Mouse (Mus musculus) T-helper 1 cell (primary cell): ENCODE data around the gene Zbtb2.

Experiments
- in situ Hi-C: fragments of 300-600 bp; cut with MboI, MseI; formaldehyde crosslinking; loops from one replicate; pipeline ENCODE4 v1.15.1; 2025; ENCODE audit warnings: high pct_unique_total_duplicates

Gene Zbtb2

GRCm38 (mm10) chr10:4386609-4387591 lies 1.0 kb downstream of the Zbtb2 start:
- in situ Hi-C loops = no loop called here

DNA sequence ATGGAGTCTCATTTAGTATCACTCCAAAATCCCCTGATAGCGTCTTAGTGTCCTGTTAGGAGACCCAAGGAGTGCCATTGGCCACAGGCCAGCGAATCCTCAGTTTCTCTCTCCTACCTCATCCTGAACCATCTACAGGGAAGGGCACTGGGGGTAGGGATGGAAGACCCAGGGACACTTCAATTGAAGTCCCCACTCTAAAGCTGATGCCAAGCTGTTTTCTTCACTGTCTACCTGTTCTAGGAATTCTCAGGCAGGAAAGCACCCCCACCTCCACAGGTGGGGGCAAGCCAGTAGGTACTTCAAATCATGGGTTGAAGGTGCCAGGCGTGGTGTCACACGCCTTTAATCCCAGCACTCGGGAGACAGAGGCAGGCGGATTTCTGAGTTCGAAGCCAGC lies 3.7 kb downstream of the Zbtb2 start:
- in situ Hi-C loops = no loop called here

- in situ Hi-C loops = no loop called here
Measured at GRCm38 (mm10) chr10:4380748-4381147, 7.2 kb downstream of the Zbtb2 start.

DNA sequence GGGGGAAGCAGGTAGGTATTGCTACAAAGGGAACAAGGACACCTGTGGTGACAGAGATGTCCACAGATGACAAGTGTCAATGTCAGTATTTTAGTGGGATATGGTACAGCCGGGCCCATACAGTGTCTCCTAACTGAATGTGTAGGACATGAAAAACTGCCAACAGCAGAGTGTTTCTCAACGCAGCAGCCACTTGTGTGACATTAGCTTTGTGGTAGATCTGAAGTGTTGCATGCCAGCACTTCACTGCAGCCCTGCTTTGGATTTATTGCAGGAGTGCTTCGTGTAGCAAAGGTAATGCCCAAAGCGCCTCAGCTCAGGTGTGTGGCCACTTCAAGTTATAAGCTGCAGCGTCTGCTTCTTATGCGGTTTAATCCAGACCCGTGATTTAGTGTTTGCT lies 11.0 kb downstream of the Zbtb2 start:
- in situ Hi-C loops = no loop called here

- in situ Hi-C loops = no loop called here
Measured at GRCm38 (mm10) chr10:4376461-4376860, 11.4 kb downstream of the Zbtb2 start.

- in situ Hi-C loops = no loop called here
Measured at GRCm38 (mm10) chr10:4375267-4375666, 12.6 kb downstream of the Zbtb2 start.

DNA sequence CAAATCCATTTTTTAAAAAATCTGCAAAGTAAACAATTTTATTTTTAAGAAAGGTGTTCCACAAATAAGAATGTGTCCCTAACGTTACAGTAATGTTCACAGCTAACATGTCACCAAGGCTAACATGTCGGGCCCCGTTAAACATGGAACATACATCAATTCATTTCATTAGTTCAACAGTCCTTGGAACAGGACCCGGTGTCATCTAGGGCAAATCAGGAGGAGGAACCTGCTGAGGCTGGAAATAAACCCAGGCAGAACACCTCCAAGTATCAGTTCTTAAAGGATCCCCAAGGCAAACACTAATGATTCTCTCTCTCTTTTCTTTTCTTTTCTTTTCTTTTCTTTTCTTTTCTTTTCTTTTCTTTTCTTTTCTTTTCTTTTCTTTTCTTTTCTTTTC lies 13.2 kb downstream of the Zbtb2 start:
- in situ Hi-C loops = no loop called here

DNA sequence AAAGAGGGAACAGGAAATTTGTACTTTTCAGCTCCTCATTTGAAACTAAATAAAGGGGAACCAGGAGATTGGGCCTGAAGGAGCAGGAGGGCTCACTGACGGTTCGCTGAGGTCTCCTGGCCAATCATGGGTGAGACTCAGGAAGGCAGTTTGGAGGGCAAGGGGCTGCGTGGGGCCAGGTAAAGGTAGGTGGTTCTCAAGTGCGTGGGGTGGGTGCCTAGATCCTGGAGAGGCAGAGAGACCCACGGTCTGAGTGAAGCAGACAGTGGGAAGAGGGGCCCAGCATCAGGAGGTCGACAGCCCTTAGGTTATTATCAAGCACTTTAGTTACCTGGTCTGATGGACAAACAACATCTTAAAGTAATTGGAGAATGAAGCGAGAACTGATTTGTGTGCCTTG lies 13.7 kb downstream of the Zbtb2 start:
- in situ Hi-C loops = no loop called here

DNA sequence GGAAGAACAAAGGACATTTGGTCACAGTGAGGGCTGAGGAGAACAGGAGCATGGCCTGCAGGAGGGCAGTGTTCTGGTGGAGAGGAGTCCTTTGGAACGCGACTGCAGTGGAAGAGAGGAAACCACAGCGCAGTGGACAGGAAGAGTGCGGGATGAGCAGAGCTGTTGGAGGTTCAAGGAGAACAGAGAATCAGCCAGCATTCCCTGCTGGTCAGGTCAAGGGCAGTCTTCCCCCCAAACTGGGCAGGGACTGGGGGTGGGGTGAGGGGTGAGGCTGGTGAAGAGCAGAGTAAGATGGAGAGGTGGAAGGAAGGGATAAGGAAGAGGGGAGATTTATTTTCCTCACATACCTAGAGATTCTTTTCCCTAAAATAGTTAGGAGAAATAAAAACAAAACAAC lies 14.3 kb downstream of the Zbtb2 start:
- in situ Hi-C loops = no loop called here

DNA sequence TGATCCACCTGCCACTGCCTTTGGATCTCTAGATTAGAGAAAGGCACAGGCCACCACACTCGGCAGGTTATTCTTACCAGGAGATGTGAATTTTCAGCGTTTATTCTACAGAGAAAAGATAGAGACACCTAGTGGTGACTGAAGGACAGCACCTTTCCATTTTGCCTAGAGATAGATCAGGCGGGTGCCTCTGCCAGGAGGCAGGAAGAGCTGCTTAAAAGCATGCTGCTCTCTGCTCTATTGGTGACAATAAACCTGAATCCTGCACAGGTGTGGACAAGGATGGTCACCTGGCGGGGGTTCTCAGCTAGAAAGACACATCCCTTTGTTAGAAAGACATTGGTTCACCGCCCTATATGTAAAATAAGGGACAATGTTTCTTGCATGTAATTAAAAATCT lies 15.9 kb downstream of the Zbtb2 start:
- in situ Hi-C loops = no loop called here

GRCm38 (mm10) chr10:4370105-4370504 lies 17.8 kb downstream of the Zbtb2 start:
- in situ Hi-C loops = no loop called here

GRCm38 (mm10) chr10:4364618-4365017 lies 23.3 kb downstream of the Zbtb2 start:
- in situ Hi-C loops = no loop called here

DNA sequence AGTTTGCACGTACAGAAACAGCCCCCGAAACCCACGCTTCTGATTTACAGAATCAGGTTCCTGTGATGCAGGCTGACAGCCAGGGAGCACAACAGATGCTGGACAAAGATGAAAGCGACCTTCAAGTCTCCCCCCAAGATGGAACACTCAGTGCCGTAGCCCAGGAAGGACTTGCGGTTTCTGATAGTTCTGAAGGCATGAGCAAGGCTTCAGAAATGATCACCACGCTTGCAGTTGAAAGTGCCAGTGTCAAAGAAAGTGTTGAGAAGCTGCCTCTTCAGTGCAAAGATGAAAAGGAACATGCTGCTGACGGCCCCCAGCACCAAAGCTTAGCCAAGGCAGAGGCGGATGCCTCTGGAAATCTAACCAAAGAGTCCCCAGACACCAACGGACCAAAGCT lies 30.5 kb downstream of the Zbtb2 start:
- in situ Hi-C loops = no loop called here

- in situ Hi-C loops = no loop called here
Measured at GRCm38 (mm10) chr10:4356640-4357039, 31.3 kb downstream of the Zbtb2 start.

- in situ Hi-C loops = no loop called here
Measured at GRCm38 (mm10) chr10:4355882-4356451, 31.9 kb downstream of the Zbtb2 start.

DNA sequence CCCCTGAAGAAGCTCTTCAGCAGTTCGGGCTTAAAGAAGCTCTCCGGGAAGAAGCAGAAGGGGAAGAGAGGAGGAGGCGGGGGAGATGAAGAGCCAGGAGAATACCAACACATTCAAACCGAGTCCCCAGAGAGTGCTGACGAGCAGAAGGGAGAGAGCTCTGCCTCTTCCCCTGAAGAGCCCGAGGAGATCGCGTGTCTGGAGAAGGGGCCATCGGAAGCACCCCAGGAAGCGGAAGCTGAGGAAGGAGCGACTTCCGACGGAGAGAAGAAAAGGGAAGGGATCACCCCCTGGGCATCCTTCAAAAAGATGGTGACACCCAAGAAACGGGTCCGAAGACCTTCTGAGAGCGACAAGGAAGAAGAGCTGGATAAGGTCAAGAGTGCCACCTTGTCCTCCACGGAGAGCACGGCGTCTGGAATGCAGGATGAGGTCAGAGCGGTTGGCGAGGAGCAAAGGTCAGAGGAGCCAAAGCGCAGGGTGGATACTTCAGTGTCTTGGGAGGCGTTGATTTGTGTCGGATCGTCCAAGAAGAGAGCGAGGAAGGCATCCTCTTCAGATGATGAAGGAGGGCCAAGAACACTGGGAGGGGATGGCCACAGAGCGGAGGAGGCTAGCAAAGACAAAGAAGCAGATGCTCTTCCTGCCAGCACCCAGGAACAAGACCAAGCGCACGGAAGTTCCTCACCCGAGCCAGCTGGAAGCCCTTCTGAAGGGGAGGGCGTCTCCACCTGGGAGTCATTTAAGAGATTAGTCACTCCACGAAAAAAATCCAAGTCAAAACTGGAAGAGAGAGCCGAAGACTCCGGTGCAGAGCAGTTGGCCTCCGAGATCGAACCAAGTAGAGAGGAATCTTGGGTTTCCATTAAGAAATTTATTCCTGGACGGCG lies 33.3 kb downstream of the Zbtb2 start:
- in situ Hi-C loops = loop anchor here (5.0 kb wide), 1 partner anchor 362 kb away; no protein-coding TSS in a partner anchor

- in situ Hi-C loops = no loop called here
Measured at GRCm38 (mm10) chr10:4347591-4347990, 40.3 kb downstream of the Zbtb2 start.

DNA sequence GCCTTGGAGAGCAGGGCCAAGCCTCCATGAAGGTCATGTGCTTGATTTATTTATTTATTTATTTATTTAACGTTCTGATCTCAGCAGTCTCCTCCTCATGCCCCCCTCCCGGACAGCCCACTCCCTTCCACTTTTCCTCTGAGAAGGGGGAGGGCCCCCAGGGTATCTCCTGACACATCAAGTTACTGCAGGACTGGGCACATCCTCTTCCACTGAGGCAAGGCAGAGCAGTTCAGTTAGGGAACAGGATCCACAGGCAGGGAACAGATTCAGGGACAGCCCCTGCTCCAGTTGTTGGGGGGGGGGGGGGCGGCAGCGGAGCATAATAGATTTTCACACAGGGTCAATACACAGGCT lies 40.8 kb downstream of the Zbtb2 start:
- in situ Hi-C loops = no loop called here

DNA sequence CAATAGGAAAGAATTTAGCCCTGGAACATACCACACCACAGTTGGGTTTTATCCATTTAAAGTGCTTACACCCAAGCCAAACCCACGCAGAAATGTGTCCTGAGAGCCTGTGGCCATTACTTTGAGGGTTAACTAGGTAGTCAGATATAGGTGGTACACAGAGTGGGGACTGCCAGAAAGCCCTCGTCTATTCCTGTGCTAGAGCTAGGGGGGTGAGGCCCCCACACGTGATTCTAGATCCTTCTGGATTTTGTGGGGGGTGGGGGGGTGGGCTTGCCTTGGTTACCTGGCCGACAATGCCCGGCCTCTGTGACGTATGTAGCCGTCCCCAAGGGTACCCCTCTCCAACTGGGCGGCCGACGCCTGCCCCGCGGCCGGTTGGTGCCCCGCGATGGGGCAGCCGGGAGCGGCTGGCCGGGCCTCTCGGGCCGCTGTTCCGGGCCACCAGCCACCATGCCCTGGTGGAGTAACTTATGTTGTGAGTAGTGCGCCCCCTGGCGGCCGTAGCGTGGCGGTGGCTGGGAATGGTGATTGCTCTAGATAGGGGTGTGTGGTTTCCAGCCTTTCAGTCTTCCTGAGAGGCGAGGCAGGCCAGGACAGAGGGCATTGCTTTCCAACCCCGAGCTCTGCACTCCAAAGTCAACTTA lies 41.3 kb downstream of the Zbtb2 start:
- in situ Hi-C loops = no loop called here

DNA sequence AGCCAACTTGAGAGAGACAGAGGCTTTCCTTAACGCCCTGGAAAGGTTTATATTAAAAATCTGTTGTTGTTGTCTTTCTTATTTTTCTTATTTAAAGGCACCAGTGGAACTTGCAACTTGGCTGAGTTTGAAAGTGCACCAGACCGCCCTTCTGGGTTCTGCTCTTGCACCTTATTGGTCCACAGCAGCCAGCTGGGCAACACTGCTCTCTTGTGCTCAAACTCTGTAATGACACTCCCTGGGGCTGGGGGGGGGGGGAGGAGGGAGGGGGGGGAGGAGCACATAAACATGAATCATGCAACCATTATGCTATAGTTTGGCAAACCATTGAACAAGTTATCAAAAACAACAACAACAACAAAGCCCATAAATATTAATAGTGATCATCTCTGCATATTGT lies 46.5 kb downstream of the Zbtb2 start:
- in situ Hi-C loops = no loop called here

DNA sequence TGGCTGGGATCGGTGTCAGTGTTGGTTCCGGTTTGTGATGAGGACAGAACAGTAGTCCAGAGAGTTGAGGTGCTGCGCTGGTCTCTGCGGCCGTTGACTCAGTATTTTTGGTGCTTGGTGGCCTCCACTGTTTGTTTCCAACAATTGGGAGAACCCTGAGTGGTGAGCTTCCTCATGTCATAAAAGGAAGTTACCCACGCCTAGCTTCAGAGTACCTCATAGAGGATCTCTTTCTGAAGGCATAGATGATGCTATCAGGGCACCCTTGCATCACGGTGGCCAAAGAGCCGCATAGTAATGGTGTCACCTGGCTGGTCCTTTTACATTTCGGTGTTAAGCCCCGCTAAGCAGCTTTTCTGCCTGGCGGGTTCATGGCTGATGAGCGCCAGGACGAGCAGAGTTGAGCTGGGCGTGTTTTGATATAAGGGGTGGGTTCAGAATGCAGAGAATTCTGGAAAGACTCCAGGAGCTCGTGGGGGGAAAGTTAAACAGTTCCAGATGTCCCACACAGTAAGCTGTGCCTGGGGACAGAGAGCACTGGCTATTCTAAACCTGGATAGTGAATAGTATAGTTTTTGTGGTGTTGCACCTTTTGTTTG lies 48.9 kb downstream of the Zbtb2 start:
- in situ Hi-C loops = loop anchor here (10.0 kb wide), 1 partner anchor 804 kb away; no protein-coding TSS in a partner anchor
